Mouse (Mus musculus): Measurements from ENCODE around the gene Grin2c. TPM values are rescaled to one million over a fixed set of nuclear protein-coding genes. Genes with fewer than 3 reads are reported as not detected.

Grin2c gene
- polyA plus RNA-seq, 1 experiment, result 0.01 TPM

DNA sequence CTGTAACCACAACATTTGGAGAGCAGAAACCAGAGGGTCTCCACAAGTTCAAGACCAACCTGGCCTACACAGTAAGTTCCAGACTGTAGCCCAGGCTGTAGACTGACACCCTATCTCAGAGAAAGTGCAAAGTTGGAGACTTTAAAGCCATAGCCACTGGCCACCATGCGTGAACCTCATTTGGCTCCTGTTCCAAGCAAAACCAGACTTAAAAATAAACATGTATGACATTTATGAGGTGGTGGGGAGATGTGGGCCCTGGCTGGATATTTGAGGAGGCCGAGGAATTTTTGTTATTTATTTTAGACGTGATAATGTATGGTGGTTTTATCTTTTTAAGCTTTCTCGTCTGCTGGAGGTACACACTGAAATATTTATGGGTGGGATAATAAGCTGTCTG is 7.9 kb downstream of the Grin2c start:
- no peaks in the 10 kb centered on the region for H3K36me3 ChIP-seq (ENCODE audit: control insufficient read depth)
- peaks cover 41% of the 10 kb centered on the region for H3K27me3 ChIP-seq (ENCODE audit: control insufficient read depth)
- TF ChIP-seq GATA1 (IDR thresholded peaks at IDR 0.05; ENCODE audit: low read length) (no peak), TAL1 (IDR thresholded peaks at IDR 0.05; ENCODE audit: low read length) (no peak)
- H3K9me3 ChIP-seq (ENCODE audit: control insufficient read depth, low read length), result peaks cover 2% of the 10 kb centered on the region; the same call in 1 of the 2 replicates
- no peak overlapping the region for H3K4me3 ChIP-seq (replicated peaks)
- peaks cover 5% of the 10 kb centered on the region for H3K4me1 ChIP-seq (ENCODE audit: control insufficient read depth)

DNA sequence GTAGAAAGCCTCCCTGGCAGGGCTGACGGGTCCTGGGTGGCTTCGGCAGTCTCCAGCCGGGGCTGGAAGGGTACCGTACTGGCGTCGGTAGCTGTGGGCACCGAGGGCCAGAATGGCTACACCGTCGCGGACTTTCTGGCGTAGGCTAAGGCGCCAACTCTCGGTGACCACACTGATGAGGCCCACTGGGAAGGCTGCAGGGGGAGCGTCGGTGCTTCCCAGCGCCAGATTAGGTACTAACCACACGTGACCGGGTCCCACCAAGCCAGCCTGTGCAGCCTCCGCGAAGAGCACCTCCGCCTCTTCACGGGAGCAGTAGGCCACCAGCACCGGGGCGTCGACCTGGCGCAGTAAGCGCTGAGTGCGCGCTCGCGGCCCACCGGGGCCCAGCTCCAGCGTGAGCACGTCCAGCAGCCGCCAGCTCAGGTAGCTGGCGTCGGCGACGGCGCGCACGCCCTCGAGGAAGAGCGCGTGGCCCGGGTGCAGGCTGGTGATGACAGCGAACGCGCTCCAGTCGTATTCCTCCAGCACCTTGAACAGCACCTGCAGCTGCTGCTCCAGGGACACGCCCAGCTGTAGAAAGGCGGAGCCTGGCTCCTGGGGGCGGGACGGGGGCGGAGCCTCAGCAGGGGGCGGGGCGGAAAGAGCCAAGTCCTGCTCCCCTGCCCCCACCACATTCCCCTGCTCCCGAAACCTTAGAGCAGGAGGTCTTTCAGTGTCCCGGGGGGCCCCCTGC is 9.1 kb downstream of the Grin2c start:
- Histone ChIP-seq H3K4me1 (ENCODE audit: control insufficient read depth) (peaks cover 5% of the 10 kb centered on the region), H3K27me3 (ENCODE audit: control insufficient read depth) (peaks cover 36% of the 10 kb centered on the region), H3K4me3 (replicated peaks) (no peak overlapping the region), H3K9me3 (ENCODE audit: control insufficient read depth, low read length) (peaks cover 2% of the 10 kb centered on the region; the same call in 1 of the 2 replicates), H3K36me3 (ENCODE audit: control insufficient read depth) (no peaks in the 10 kb centered on the region)
- TF ChIP-seq TAL1 (IDR thresholded peaks at IDR 0.05; ENCODE audit: low read length) (no peak), GATA1 (IDR thresholded peaks at IDR 0.05; ENCODE audit: low read length) (no peak)

DNA sequence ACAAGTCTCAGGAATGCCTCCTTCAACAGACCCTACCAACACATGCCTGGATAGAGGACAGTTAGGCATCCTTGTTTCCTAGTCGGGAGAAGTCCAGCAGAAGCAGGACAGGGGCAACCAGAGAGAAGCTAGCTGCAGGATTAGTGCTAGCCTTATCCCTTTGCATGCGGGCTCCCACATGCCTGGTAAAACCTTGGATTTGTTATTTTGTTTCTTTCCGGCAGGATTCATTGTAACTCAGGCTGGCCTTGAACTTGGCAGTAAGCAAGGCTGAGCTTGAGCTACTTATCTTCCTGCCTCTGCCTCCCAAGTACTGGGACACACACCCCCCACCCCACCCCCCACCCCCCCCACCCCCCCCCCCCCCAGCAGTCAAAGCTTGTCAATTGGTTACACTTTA is 15.8 kb downstream of the Grin2c start:
- Histone ChIP-seq H3K27me3 (ENCODE audit: control insufficient read depth) (peaks cover 50% of the 10 kb centered on the region), H3K4me3 (replicated peaks) (no peak overlapping the region), H3K36me3 (ENCODE audit: control insufficient read depth) (no peaks in the 10 kb centered on the region), H3K4me1 (ENCODE audit: control insufficient read depth) (no peaks in the 10 kb centered on the region), H3K9me3 (ENCODE audit: control insufficient read depth, low read length) (no peaks in the 10 kb centered on the region; the same call in 1 of the 2 replicates)
- TF ChIP-seq GATA1 (IDR thresholded peaks at IDR 0.05; ENCODE audit: low read length), result no peak
- no peak for TF ChIP-seq TAL1 (IDR thresholded peaks at IDR 0.05; ENCODE audit: low read length)

DNA sequence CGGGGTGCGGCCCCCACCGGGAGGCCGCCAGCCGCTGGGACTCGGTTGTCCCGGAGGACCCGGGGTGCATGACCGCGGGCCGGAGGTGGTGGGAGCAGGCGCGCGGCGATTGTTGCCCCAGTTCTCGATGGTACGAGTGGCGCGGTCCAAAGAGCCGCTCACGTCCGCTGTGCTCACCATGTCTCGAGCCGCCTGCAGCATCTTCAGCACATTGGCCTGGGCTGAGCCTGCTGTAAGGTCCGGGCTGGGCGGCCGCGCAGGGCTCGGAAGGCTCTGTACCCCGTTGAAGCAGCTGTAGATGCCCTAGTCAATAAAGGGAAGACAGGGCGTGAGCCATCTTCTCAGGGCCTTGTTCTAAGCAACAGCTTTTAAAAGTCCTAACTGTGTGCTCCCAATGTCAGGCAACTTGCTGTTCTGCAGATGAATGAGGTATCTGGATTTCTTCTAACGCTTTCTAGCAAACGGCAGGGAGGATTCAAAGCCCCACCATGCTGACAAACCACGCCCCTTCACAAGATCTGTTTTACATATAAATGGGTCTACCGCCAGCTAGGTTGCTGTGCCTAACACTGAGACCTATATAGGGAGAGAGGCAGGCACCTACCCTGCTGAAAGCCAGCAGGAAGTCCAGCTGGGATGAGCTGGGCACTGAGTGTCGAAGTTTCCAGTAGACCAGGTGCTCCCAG is 16.5 kb downstream of the Grin2c start:
- H3K27me3 ChIP-seq (ENCODE audit: control insufficient read depth), result peaks cover 50% of the 10 kb centered on the region
- H3K9me3 ChIP-seq (ENCODE audit: control insufficient read depth, low read length), result no peaks in the 10 kb centered on the region; the same call in 1 of the 2 replicates
- TF ChIP-seq TAL1 (IDR thresholded peaks at IDR 0.05; ENCODE audit: low read length) (no peak), GATA1 (IDR thresholded peaks at IDR 0.05; ENCODE audit: low read length) (no peak)
- no peaks in the 10 kb centered on the region for H3K4me1 ChIP-seq (ENCODE audit: control insufficient read depth)
- no peak overlapping the region for H3K4me3 ChIP-seq (replicated peaks)
- no peaks in the 10 kb centered on the region for H3K36me3 ChIP-seq (ENCODE audit: control insufficient read depth)

DNA sequence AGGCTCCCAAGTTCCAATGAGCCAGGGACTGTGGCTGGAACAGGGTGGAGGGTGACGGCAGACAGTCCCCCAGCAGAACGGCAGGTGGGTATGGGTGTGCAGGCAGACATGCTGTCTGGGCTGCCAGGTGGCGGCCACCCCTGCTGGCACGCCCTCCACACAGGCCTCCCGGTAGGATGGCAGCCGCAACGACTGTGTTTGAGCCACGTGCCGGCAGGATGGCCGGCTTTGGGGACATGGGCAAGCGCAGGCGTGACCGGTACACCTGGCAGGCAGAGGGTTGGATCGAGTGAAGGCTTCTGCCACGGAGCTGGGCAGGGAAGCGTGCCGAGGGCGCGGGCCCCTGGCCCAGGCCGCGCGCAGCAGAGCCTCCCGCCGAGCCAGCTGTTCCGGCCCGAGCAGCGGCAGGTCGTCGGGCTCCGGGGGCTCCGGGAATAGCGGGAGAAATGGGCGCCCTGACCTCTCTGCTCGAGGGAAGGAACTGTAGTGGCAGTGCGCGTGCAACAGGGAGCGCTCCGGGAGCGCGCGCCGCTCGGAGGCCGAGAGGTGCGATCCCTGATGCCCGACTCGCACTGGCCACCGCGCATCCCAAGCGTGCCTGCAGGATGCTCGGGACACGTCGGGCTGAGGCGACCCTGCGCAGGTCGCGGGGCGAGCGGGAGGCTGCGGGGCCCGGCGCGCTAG is 17.2 kb downstream of the Grin2c start:
- TF ChIP-seq GATA1 (IDR thresholded peaks at IDR 0.05; ENCODE audit: low read length) (no peak), TAL1 (IDR thresholded peaks at IDR 0.05; ENCODE audit: low read length) (no peak)
- H3K9me3 ChIP-seq (ENCODE audit: control insufficient read depth, low read length), result no peaks in the 10 kb centered on the region; the same call in 1 of the 2 replicates
- H3K4me1 ChIP-seq (ENCODE audit: control insufficient read depth), result no peaks in the 10 kb centered on the region
- peaks cover 50% of the 10 kb centered on the region for H3K27me3 ChIP-seq (ENCODE audit: control insufficient read depth)
- H3K4me3 ChIP-seq (replicated peaks), result no peak overlapping the region
- H3K36me3 ChIP-seq (ENCODE audit: control insufficient read depth), result no peaks in the 10 kb centered on the region

DNA sequence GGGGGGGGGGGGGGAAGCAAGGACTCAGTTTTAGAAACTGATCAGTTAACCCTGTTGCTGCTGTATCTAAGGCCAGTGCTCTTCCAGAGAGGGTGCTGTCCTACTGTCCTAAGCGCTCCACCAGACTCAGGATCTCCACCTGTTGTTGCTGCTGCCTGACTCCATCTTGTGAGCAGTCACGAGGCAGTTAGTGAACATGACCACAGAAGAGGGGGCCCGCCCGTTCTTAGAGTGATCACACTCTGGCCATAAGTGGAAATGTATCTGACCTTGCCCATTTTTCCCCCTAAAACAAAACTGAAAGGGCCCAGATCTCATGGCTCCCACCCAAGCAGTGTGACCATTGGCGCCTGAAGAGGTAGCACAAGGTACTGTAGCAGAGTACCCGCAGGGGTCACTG is 19.1 kb downstream of the Grin2c start:
- H3K4me1 ChIP-seq (ENCODE audit: control insufficient read depth), result no peaks in the 10 kb centered on the region
- TF ChIP-seq TAL1 (IDR thresholded peaks at IDR 0.05; ENCODE audit: low read length) (no peak), GATA1 (IDR thresholded peaks at IDR 0.05; ENCODE audit: low read length) (no peak)
- H3K4me3 ChIP-seq (replicated peaks), result no peak overlapping the region
- H3K9me3 ChIP-seq (ENCODE audit: control insufficient read depth, low read length), result no peaks in the 10 kb centered on the region; the same call in 1 of the 2 replicates
- H3K36me3 ChIP-seq (ENCODE audit: control insufficient read depth), result peaks cover 10% of the 10 kb centered on the region; the same call in 1 of the 2 replicates
- H3K27me3 ChIP-seq (ENCODE audit: control insufficient read depth), result peaks cover 47% of the 10 kb centered on the region

DNA sequence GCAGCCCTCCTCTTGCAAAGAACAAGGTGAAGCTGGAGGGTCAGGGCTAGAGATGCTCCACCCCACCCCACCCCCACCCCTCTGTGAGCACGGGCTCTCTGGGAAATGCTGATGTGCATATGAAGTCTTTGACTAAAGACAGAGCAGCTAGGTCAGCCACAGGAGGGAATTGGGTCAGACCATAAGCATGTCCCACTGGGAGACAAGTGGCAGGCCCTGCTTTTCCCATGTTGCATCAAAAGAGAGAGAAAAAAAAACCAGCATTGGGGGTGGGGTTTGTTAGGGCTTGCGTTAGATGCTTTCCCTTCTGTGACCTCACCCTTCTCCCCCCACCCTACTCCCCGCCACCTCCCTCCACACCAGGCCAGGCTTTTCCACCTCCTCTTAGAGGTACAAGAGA is 19.8 kb downstream of the Grin2c start:
- Histone ChIP-seq H3K27me3 (ENCODE audit: control insufficient read depth) (peaks cover 42% of the 10 kb centered on the region), H3K9me3 (ENCODE audit: control insufficient read depth, low read length) (no peaks in the 10 kb centered on the region; the same call in 1 of the 2 replicates), H3K4me3 (replicated peaks) (no peak overlapping the region), H3K36me3 (ENCODE audit: control insufficient read depth) (peaks cover 10% of the 10 kb centered on the region; the same call in 1 of the 2 replicates), H3K4me1 (ENCODE audit: control insufficient read depth) (no peaks in the 10 kb centered on the region)
- TF ChIP-seq TAL1 (IDR thresholded peaks at IDR 0.05; ENCODE audit: low read length) (no peak), GATA1 (IDR thresholded peaks at IDR 0.05; ENCODE audit: low read length) (no peak)

DNA sequence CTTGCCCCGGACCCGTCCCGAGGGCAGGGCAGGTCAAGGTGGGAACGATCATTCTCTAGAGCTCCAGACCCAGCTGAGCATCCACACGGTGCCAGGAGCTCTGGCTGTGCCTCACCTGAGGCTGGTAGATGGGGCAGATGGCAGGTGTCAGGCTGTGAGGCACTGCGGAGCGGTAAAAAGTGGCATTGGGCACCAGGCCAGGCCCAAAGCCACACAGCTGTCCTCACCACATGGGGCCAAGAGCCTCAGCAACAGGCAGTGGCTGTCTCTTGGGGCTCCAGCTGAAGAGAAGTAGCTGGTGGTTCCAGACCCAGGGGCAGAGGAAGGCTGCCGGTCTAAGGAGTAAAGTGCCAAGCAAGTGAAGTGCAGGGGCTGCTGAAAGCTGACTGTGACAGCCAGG is 20.7 kb downstream of the Grin2c start:
- TF ChIP-seq TAL1 (IDR thresholded peaks at IDR 0.05; ENCODE audit: low read length) (no peak), GATA1 (IDR thresholded peaks at IDR 0.05; ENCODE audit: low read length) (no peak)
- Histone ChIP-seq H3K36me3 (ENCODE audit: control insufficient read depth) (peaks cover 10% of the 10 kb centered on the region; the same call in 1 of the 2 replicates), H3K9me3 (ENCODE audit: control insufficient read depth, low read length) (no peaks in the 10 kb centered on the region; the same call in 1 of the 2 replicates), H3K4me3 (replicated peaks) (no peak overlapping the region), H3K27me3 (ENCODE audit: control insufficient read depth) (peaks cover 35% of the 10 kb centered on the region), H3K4me1 (ENCODE audit: control insufficient read depth) (no peaks in the 10 kb centered on the region)

DNA sequence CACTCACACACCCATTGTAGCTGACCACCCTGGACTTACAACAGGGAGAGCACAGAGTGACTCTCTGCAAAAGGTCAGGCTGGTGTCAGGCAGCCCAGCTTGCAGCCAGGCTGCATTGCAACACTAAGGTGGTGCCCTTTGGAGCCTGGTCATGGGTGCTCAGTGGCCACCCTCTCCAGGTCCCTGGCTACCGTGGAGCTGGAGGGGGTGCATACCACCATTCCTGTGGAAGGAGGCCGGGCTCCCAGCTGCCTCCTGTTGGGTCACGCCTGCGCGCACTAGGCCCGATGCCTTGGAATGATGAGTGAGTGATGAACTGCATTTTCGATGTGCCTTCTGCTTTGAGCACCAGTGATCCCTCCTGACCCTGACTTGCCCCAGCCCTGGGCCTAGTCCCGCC is 22.2 kb downstream of the Grin2c start:
- no peak overlapping the region for H3K4me3 ChIP-seq (replicated peaks)
- H3K9me3 ChIP-seq (ENCODE audit: control insufficient read depth, low read length), result no peaks in the 10 kb centered on the region
- no peaks in the 10 kb centered on the region for H3K4me1 ChIP-seq (ENCODE audit: control insufficient read depth)
- peaks cover 20% of the 10 kb centered on the region for H3K27me3 ChIP-seq (ENCODE audit: control insufficient read depth)
- TF ChIP-seq GATA1 (IDR thresholded peaks at IDR 0.05; ENCODE audit: low read length) (no peak), TAL1 (IDR thresholded peaks at IDR 0.05; ENCODE audit: low read length) (no peak)
- peaks cover 10% of the 10 kb centered on the region; the same call in 1 of the 2 replicates for H3K36me3 ChIP-seq (ENCODE audit: control insufficient read depth)

Data from erythroblast, embryonic 14.5 days (primary cell).